Mouse (Mus musculus) embryo, embryonic 11 days (tissue): ENCODE results near the gene Grm2.
A peak's percentile ranks its signal among the peaks of the same experiment; 100 is the strongest.

ENCODE experiments used
- DNase-seq: peaks from one replicate; pipeline ENCODE4 v3.0.0-alpha.2; 2015

Gene Grm2

GRCm38 (mm10) chr9:106655884-106656720 is at the start of gene Grm2:
Gene Grm2, minus strand, starts transcription at chr9:106656082.
- peak; percentile 86 for DNase-seq

DNA sequence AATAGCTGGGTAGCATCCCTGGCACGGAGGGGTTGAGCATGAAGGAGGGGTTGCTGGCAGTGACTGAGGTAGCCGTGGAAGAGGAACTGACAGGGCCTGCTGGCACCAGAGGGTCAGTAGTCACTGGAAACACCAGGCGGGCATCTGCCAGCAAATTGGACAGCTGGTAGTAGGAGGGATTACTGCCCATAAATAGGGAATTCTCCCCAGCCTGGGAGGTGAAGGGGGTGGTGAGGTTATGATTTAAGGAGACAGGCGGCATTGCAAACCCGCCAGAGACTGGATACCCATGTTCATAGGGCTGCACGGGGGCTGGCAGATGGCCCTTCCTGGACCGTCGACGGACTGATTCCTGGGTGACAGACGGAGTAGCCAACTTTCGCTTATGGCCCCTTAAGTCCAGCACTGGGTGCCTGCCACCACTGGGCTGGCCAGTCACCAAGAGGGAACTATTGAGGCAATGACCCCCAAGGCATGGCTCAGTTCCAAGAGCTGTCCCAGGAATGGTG is 37.1 kb upstream of the Grm2 start:
- DNase-seq: no peak

GRCm38 (mm10) chr9:106688834-106689233 is 33.0 kb upstream of the Grm2 start:
- no peak for DNase-seq

- DNase-seq: peak; percentile 90
Observed at GRCm38 (mm10) chr9:106686983-106687650, 31.2 kb upstream of the Grm2 start.

GRCm38 (mm10) chr9:106685249-106686101 is 29.6 kb upstream of the Grm2 start, which contains the start of gene Tex264:
Gene Tex264, minus strand, starts transcription at chr9:106685927.
- peak; percentile 88 for DNase-seq

DNA sequence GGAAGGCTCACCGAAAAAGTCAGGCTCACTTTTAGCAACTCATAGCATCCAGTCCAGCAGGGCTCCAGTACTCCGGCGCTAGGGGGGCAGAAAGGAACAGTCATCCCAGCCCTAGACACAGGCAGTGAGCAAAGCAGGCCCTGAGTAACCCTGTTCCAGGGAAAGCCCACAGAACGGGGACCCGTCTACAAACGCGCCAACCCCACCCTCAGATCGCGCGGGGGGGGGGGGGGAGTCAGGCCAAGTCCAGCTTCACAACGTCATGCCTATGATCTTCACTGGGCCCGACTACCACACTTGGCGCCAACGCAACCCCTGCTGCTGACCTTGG is 29.0 kb upstream of the Grm2 start:
- DNase-seq: peak; percentile 23

DNA sequence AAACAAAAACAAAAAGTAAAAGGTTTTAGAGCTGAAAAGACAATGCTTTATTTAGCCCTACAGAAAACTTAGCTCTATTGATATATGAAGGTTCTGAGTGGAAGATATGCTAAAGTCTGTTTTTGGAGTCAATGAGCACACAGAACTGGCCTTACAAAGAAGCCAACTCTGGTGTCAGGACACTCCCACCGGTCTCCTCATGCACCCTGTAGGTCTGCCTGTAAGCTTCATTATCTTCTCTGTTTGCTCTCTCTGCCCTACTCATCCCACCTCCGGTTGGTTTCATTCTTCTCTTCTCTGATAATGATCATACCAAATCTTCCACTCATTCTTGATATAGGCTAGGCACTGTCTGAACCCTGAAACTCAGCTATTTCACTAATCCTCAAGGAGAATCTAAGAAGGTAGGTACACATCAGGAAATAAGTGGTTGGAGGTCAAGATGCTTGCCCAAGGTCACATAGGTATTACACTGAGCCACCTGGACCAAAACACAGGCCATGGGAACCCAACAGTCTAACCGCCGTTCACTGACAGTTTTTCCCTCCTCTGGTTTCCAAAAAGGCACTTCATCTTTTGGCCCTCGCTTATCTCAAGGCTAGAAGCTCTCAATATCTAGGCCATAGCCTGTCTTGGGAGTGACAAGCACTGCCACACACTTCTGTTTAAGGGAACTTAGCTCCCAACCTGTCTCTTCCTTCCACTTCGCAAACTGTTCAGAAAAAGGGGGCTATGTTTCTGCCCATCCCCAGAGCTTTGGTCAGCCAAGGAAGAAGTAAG is 28.4 kb upstream of the Grm2 start:
- no peak for DNase-seq

DNA sequence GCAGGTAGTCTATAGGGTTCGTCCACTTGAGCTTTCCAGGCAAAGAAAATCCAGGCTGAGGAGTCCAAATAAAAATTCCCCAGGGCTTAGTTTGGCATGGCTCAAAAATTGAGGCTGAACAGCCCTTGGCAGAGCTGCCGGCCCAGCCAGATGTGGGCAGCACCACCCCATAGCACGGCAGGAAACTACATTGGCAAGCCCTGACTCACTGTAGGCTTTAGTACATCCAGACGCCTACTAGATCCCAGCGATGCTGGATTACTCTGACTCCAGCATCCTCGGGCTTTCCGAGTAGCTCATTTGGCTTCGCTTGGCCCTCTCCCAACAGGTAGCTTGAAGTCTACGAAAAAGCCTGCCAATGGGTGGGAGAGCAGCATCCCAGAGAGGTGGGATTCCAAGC is 25.1 kb upstream of the Grm2 start:
- DNase-seq: no peak

GRCm38 (mm10) chr9:106678242-106678641 is 22.4 kb upstream of the Grm2 start:
- DNase-seq: no peak

GRCm38 (mm10) chr9:106677702-106678101 is 21.8 kb upstream of the Grm2 start:
- DNase-seq: no peak

DNA sequence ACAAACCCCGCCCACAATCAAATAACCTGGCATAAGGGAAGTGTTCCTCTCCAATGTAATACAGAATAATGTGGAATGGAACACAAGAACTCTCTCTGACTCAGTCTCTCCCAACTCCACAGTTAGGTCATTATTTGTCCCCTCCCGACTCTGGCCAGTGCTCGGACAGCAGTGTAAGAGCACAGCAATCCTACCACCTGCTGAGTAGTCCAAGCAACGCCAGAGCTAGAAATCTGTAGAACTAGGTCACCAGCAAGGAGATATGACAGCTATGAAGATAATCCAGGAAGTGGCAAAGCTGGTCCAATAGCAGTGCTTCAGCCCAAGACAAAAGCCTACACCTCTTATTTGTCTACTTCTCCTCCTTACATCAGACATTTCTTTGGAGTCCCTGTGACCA is 20.7 kb upstream of the Grm2 start:
- DNase-seq: no peak

- DNase-seq: no peak
Observed at GRCm38 (mm10) chr9:106675965-106676364, 20.1 kb upstream of the Grm2 start.

- DNase-seq: peak; percentile 82
Observed at GRCm38 (mm10) chr9:106675480-106675879, 19.6 kb upstream of the Grm2 start.

- DNase-seq: no peak
Observed at GRCm38 (mm10) chr9:106673860-106674259, 18.0 kb upstream of the Grm2 start.

DNA sequence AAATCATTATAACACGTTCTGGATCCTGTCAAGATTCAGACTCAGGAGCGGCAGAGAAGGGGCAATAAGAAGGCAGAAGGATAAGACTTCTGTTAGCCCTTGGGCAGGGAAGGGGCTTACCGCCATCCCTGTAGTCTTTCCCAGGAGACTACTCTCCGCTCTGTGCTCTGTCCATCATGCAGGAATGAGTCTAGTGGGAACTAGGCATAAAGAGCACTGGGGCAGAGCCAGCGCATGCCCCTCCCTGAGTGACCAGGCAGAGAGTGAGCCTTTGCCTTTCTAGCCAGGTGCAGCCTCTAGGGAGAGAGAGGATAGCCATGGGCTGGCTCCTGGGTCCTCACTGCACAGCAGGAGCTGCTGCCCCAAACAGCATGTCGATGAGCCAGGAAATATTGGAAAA is 9.0 kb upstream of the Grm2 start:
- no peak for DNase-seq

DNA sequence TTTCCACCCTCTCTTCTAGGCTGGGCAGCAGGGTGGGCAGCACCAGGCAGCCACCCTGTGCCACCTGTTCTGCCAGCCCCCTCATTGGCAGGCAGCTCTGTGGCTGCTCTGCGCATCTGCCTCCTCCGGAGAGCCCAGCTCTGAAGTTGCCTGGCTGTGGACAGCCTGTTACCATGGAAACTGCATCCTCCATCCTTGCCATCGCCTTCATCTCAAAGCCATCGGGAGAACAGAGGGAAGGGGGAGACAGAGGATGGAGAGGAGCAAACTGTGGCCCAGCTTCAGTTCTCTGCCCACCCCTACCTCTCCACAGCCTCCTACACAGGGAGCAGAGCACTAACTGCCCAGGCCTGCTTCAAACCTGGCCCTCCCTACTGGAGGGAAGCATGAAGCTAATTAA is 8.6 kb upstream of the Grm2 start:
- DNase-seq: no peak

DNA sequence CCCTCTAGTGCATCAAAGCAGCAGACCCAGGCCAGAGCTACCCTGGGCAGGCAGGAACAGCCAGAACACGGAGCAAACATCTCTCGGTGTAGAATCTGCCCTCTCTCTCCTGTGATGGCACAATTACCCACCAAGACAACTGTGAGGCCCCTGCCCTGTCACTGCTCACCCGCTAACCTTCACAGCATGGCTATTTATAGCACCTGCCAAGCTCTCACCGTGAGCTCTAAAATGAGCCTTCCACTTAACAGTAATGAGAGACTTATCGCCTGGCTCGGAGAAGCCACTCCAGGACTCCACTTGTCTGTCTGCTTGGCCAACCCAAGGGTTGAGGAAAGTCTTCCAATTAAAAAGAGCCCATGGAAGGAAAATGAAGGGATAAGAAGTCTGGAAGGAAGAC is 7.3 kb upstream of the Grm2 start:
- DNase-seq: no peak

DNA sequence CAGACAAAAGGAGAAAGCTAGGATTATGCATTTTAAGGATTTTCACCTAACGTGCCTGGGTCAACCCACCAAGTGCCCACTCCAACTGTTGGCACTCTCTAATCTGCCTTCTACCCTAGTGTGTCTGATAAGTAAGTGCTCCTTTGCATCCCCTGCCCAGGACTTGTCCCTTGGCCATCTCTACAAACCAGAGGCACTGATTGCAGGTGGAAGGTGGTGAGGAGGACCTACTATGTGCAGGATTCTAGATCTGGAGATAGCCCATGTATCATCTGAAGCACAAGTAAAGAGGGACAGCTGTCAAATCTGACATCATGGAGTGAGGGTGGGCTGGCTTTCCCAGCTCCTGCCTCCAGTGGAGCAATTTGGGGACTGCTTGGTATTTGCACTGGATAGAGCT is 4.1 kb upstream of the Grm2 start:
- DNase-seq: no peak

- DNase-seq: peak; percentile 31
Observed at GRCm38 (mm10) chr9:106659441-106659840, 3.6 kb upstream of the Grm2 start.

DNA sequence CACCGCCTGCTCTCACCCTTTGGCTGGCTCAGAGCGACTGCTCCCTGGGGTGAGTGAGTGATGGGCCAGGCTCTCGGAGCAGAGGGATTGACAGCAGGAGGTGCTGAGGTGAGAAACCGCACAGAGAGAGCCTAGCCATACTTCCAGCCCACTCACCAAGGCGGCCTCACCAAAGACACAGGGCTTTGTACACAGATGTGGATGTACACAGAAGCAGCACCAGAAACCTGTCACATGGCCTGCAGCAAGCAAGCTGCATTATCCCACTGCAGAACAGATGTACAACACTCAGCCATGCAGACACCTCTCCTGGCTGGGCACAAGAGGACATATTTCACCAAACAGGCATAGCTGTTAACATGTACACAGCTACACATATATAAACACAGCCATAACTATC is 1.7 kb upstream of the Grm2 start:
- DNase-seq: no peak

DNA sequence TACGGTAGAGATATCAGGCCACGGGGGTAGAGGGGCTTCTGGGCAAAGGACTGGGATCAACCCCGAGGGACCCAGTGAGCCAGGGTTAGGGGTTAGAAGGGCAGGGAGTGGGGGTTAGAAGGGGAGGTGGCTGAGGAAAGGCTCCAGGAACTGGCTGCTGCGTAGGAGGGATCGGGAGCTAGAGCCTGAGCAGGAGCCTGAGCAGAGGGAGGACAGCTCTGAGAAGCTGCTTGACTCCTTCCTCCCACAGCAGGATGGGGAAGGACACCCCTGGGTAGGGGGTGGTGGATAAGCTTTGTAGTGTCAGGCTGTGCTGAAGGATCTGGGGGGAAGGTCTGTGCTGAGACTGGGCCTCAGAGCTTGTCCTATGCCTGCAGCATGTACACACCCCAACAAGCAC is 938 bp upstream of the Grm2 start:
- peak; percentile 26 for DNase-seq

DNA sequence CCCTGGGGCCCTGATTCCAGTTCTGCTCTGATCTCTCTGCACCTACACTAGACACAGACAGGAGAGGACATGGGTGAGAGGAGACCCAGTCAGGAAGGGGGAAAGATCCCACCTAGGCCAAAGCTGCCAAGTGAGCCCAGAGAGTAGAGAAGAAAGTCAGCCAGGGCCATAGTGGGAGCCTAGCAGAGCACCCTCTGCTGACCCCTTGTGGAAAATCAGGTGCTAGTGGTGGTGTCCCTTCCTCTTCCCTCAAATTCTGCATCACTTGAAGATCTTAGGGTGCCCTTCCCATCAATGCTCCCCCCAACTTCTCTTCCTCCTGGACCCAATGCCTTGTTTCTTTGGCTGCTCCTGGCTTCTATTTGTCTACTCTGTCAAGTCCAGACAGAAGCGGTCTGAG is 3.2 kb downstream of the Grm2 start:
- peak; percentile 31 for DNase-seq

GRCm38 (mm10) chr9:106647226-106647625 is 8.7 kb downstream of the Grm2 start:
- DNase-seq: no peak
